14 mouse cellular contexts compared by ENCODE assay signal in genomic region chr1:35685651-35686050, GRCm38 (mm10).
DNase-seq lines count a peak whose midpoint lies in the region; ATAC-seq and TF ChIP-seq lines count a peak whose summit lies in the region.
"Had no signal": no experiment of that assay in that cellular context is flagged by ENCODE, and none has a peak within 500 bp of the region (broad histone marks: within the 10 kb centered on the region; RNA-seq: fewer than 3 reads in every experiment).

No protein-coding gene starts in this region.

- no peaks in the 10 kb centered on the region for H3K36me3 ChIP-seq in kidney, embryonic 16.5 days (ENCODE audit: insufficient read depth, low read length)
- H3K36me3 ChIP-seq in kidney, embryonic 14.5 days (ENCODE audit: control insufficient read depth, insufficient read depth, low read length) = no peaks in the 10 kb centered on the region
- H3K36me3 ChIP-seq in limb, embryonic 14.5 days (ENCODE audit: control insufficient read depth, insufficient read depth, low read length) = no peaks in the 10 kb centered on the region
- H3K36me3 ChIP-seq: limb, embryonic 12.5 days; stomach, embryonic 15.5 days had no signal

- H3K9me3 ChIP-seq in kidney, embryonic 16.5 days (ENCODE audit: low read length) = no peaks in the 10 kb centered on the region
- H3K9me3 ChIP-seq in kidney, embryonic 14.5 days (ENCODE audit: control insufficient read depth, low read length) = no peaks in the 10 kb centered on the region
- H3K9me3 ChIP-seq in limb, embryonic 14.5 days (ENCODE audit: control insufficient read depth, low read length) = no peaks in the 10 kb centered on the region
- H3K9me3 ChIP-seq: limb, embryonic 12.5 days; stomach, embryonic 15.5 days had no signal

- peak; percentile 55 to 56 for DNase-seq in B cell, adult 2 months
- peak; percentile 21 for DNase-seq in fibroblast of lung, adult 2 months (ENCODE audit: low read depth)
- peak; percentile 28 for DNase-seq in limb, embryonic 14.5 days (ENCODE audit: low spot score)
- no peak for DNase-seq in embryo, embryonic 11 days
- DNase-seq in gastrocnemius, adult 2 months = no peak
- DNase-seq: adrenal gland, postnatal 36 days; cerebellum, adult 11-12 months; retina, postnatal 1 day had no signal

- no peak overlapping the region for H3K27ac ChIP-seq in kidney, embryonic 16.5 days (ENCODE audit: low read length)
- no peak overlapping the region for H3K27ac ChIP-seq in kidney, embryonic 14.5 days (ENCODE audit: low read depth, low read length)
- H3K27ac ChIP-seq in limb, embryonic 14.5 days (replicated peaks; ENCODE audit: low read depth, low read length) = no peak overlapping the region
- no peak overlapping the region for H3K27ac ChIP-seq in gastrocnemius, adult 2 months
- H3K27ac ChIP-seq: limb, embryonic 12.5 days; stomach, embryonic 15.5 days had no signal

- no peak overlapping the region for H3K4me3 ChIP-seq in kidney, embryonic 16.5 days (ENCODE audit: low read length)
- H3K4me3 ChIP-seq in kidney, embryonic 14.5 days (ENCODE audit: low read length) = no peak overlapping the region
- H3K4me3 ChIP-seq in limb, embryonic 14.5 days (replicated peaks; ENCODE audit: low read length) = no peak overlapping the region
- H3K4me3 ChIP-seq in gastrocnemius, adult 2 months = no peak overlapping the region
- H3K4me3 ChIP-seq: limb, embryonic 12.5 days; stomach, embryonic 15.5 days had no signal

- intact Hi-C loops in gastrocnemius, adult 2 months (cut with DNase I) = no loop called here

- no peak for TF ChIP-seq CTCF in gastrocnemius, adult 2 months (IDR thresholded peaks at IDR 0.05)

- TF ChIP-seq POLR2A in limb, embryonic 14.5 days (IDR thresholded peaks at IDR 0.05; ENCODE audit: borderline replicate concordance, extremely low read depth, insufficient read depth, insufficient read length) = no peak

- H3K27me3 ChIP-seq in kidney, embryonic 16.5 days (ENCODE audit: insufficient read depth, low read length) = no peaks in the 10 kb centered on the region
- H3K27me3 ChIP-seq in kidney, embryonic 14.5 days (ENCODE audit: control insufficient read depth, insufficient read depth, low read length) = no peaks in the 10 kb centered on the region
- H3K27me3 ChIP-seq in limb, embryonic 14.5 days (ENCODE audit: control insufficient read depth, insufficient read depth, low read length) = no peaks in the 10 kb centered on the region
- H3K27me3 ChIP-seq: limb, embryonic 12.5 days; stomach, embryonic 15.5 days had no signal

- peak; percentile 69; the same call in 1 of the 2 replicates for ATAC-seq in kidney, embryonic 16.5 days (ENCODE audit: low FRiP score, low TSS enrichment)
- no peak for ATAC-seq in kidney, embryonic 14.5 days (ENCODE audit: low FRiP score, low TSS enrichment)
- peak; percentile 19; the same call in 1 of the 2 replicates for ATAC-seq in limb, embryonic 14.5 days (ENCODE audit: low FRiP score, low read depth)
- no peak for ATAC-seq in erythroblast, adult 5-6 weeks (replicated peaks; ENCODE audit: low FRiP score, poor library complexity, severe bottlenecking)
- ATAC-seq: forebrain, embryonic 14.5 days had no signal

- H3K4me1 ChIP-seq in kidney, embryonic 16.5 days (ENCODE audit: insufficient read depth, low read length) = no peaks in the 10 kb centered on the region
- H3K4me1 ChIP-seq in kidney, embryonic 14.5 days (ENCODE audit: control insufficient read depth, insufficient read depth, low read length) = no peaks in the 10 kb centered on the region
- H3K4me1 ChIP-seq in limb, embryonic 14.5 days (ENCODE audit: control insufficient read depth, insufficient read depth, low read length) = 0 out of 2 replicates have a peak, but pooled peaks cover 3% of the 10 kb centered on the region
- H3K4me1 ChIP-seq: limb, embryonic 12.5 days; stomach, embryonic 15.5 days had no signal

- 50% methylated on average over 6 of the region's 6 CpGs for WGBS in kidney, embryonic 16.5 days
- WGBS in kidney, embryonic 14.5 days = 38% methylated on average over 6 of the region's 6 CpGs
- 37% methylated on average over 6 of the region's 6 CpGs for WGBS in limb, embryonic 14.5 days

- no peak overlapping the region for H3K4me2 ChIP-seq in kidney, embryonic 16.5 days (replicated peaks; ENCODE audit: low read depth, low read length)
- H3K4me2 ChIP-seq in kidney, embryonic 14.5 days (replicated peaks; ENCODE audit: low read depth, low read length) = no peak overlapping the region
- no peak overlapping the region for H3K4me2 ChIP-seq in limb, embryonic 14.5 days (replicated peaks; ENCODE audit: low read depth, low read length, severe bottlenecking)
- H3K4me2 ChIP-seq: limb, embryonic 12.5 days; stomach, embryonic 15.5 days had no signal

- no peak overlapping the region for H3K9ac ChIP-seq in kidney, embryonic 16.5 days (replicated peaks; ENCODE audit: low read length)
- H3K9ac ChIP-seq in kidney, embryonic 14.5 days (ENCODE audit: low read depth, low read length) = no peak overlapping the region
- H3K9ac ChIP-seq in limb, embryonic 14.5 days (ENCODE audit: low read depth, low read length, severe bottlenecking) = no peak overlapping the region
- H3K9ac ChIP-seq: limb, embryonic 12.5 days; stomach, embryonic 15.5 days had no signal

Comparison
In these comparisons a context has a peak if more than half of its experiments do, and no peak if none do; other contexts are left out.
1. ATAC-seq: peak in kidney, embryonic 16.5 days (single experiment) and limb, embryonic 14.5 days (single experiment); none in kidney, embryonic 14.5 days (single experiment) and erythroblast, adult 5-6 weeks (single experiment).
2. DNase-seq: peak in B cell, adult 2 months (2 of 2), fibroblast of lung, adult 2 months (single experiment) and limb, embryonic 14.5 days (single experiment); none in embryo, embryonic 11 days (single experiment) and gastrocnemius, adult 2 months (single experiment).